Mouse (Mus musculus) midbrain, embryonic 14.5 days (tissue): Measurements from ENCODE around the gene Dst. TPM values are rescaled to one million over a fixed set of nuclear protein-coding genes. Genes with fewer than 3 reads are reported as not detected.

Experiments used
- ATAC-seq: fragments of 200-750 bp; cut with Nextera tagmentation; 2 replicates; pipeline ENCODE4 v1.8.0; 2017; ENCODE audit warnings: moderate number of reproducible peaks, moderate library complexity; ENCODE audit not compliant: low FRiP score, low TSS enrichment
- DNase-seq: peaks from one replicate; pipeline ENCODE4 v3.0.0-alpha.2; 2015
- H3K27ac ChIP-seq: fragments of 300-500 bp; sonication (generic); replicated peaks from 2 replicates; pipeline ENCODE4 v1.5.1; 2014; ENCODE audit warnings: mild to moderate bottlenecking, low read depth, low read length, moderate library complexity
- H3K27me3 ChIP-seq: fragments of 300-500 bp; sonication (generic); 2 replicates; pipeline ENCODE4 v1.6.1; 2014; ENCODE audit warnings: low read length, control low read depth, mixed read lengths; ENCODE audit not compliant: control insufficient read depth, insufficient read depth
- H3K36me3 ChIP-seq: fragments of 300-500 bp; sonication (generic); 2 replicates; pipeline ENCODE4 v1.6.1; 2014; ENCODE audit warnings: low read length, control low read depth; ENCODE audit not compliant: control insufficient read depth, insufficient read depth
- H3K4me1 ChIP-seq: fragments of 300-500 bp; sonication (generic); 2 replicates; pipeline ENCODE4 v1.6.1; 2014; ENCODE audit warnings: mild to moderate bottlenecking, antibody characterized with exemption, low read length, control low read depth; ENCODE audit not compliant: control insufficient read depth, insufficient read depth
- H3K4me2 ChIP-seq: fragments of 300-500 bp; sonication (generic); 2 replicates; pipeline ENCODE4 v1.6.1; 2014; ENCODE audit warnings: mild to moderate bottlenecking, low read length, moderate library complexity
- H3K4me3 ChIP-seq: fragments of 300-500 bp; sonication (generic); replicated peaks from 2 replicates; pipeline ENCODE4 v1.5.1; 2014; ENCODE audit warnings: low read depth, low read length
- H3K9ac ChIP-seq: fragments of 300-500 bp; sonication (generic); replicated peaks from 2 replicates; pipeline ENCODE4 v1.6.1; 2014; ENCODE audit warnings: mild to moderate bottlenecking, low read length, moderate library complexity
- H3K9me3 ChIP-seq: fragments of 300-500 bp; sonication (generic); 2 replicates; pipeline ENCODE4 v1.6.1; 2016; ENCODE audit warnings: low read length, control low read depth, mixed read lengths; ENCODE audit not compliant: control insufficient read depth
- WGBS: fragments of 180-500 bp; shearing (Covaris S2); extraction: QIAGEN DNeasy Blood & Tissue Kit; methylation state at CpG from one replicate; pipeline ENCODE4 v1.1.7; 2014; 5-methylcytosine and 5-hydroxymethylcytosine counted together
- polyA plus RNA-seq: library from polyadenylated mRNA; unstranded; fragments of >200 nt; fragmentation: Nextera tagmentation; extraction: Ambion mirVana; gene quantifications from 2 replicates; pipeline ENCODE4 v1.2.1, GENCODE M21; 2014

Dst gene
- polyA plus RNA-seq, 1 experiment from 2014 or later = 59.8 TPM

GRCm38 (mm10) chr1:34283502-34283901 is 375.5 kb downstream of the Dst start:
- no peak overlapping the region for H3K27ac ChIP-seq
- H3K4me2 ChIP-seq = no peak overlapping the region
- no peak for DNase-seq
- no peak for ATAC-seq
- H3K36me3 ChIP-seq = peaks cover 64% of the 10 kb centered on the region
- H3K4me1 ChIP-seq = no peaks in the 10 kb centered on the region
- WGBS = 42% methylated on average over 7 of the region's 7 CpGs
- no peak overlapping the region for H3K9ac ChIP-seq
- H3K27me3 ChIP-seq = no peaks in the 10 kb centered on the region
- no peaks in the 10 kb centered on the region for H3K9me3 ChIP-seq
- H3K4me3 ChIP-seq = no peak overlapping the region

- 83% methylated on average over 9 of the region's 9 CpGs for WGBS
These were observed 377.0 kb downstream of the Dst start for GRCm38 (mm10) chr1:34284979-34285378.

DNA sequence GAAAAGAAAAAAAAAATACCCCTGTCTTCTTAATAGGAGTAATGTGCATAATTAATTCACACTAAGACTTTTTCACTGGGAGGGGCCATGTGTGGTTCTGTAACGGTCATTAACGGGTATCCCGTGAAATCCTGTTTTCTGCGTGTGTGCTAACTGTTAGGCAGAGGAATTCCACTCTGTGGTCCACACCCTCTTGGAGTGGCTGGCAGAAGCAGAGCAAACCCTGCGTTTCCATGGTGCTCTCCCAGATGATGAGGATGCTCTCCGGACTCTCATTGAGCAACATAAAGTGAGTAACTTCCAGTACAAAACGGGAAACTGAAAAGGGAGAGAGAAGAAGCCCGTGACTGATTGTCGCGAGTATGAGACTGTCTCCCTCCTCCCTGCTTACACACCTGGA is 379.7 kb downstream of the Dst start:
- H3K27ac ChIP-seq = no peak overlapping the region
- no peak overlapping the region for H3K9ac ChIP-seq
- no peak for DNase-seq
- peaks cover 75% of the 10 kb centered on the region for H3K36me3 ChIP-seq
- H3K4me1 ChIP-seq = no peaks in the 10 kb centered on the region
- no peak overlapping the region for H3K4me3 ChIP-seq
- H3K4me2 ChIP-seq = no peak overlapping the region
- no peak for ATAC-seq
- WGBS = 80% methylated on average over 10 of the region's 10 CpGs
- no peaks in the 10 kb centered on the region for H3K27me3 ChIP-seq
- no peaks in the 10 kb centered on the region for H3K9me3 ChIP-seq

More at GRCm38 (mm10) chr1:34284979-34285378, 377.0 kb downstream of the Dst start:
- H3K4me3 ChIP-seq = no peak overlapping the region
- no peak overlapping the region for H3K27ac ChIP-seq
- no peaks in the 10 kb centered on the region for H3K4me1 ChIP-seq
- H3K27me3 ChIP-seq = no peaks in the 10 kb centered on the region
- no peak for DNase-seq
- H3K36me3 ChIP-seq = peaks cover 70% of the 10 kb centered on the region
- H3K9me3 ChIP-seq = no peaks in the 10 kb centered on the region
- H3K4me2 ChIP-seq = no peak overlapping the region
- ATAC-seq = no peak
- H3K9ac ChIP-seq = no peak overlapping the region

DNA sequence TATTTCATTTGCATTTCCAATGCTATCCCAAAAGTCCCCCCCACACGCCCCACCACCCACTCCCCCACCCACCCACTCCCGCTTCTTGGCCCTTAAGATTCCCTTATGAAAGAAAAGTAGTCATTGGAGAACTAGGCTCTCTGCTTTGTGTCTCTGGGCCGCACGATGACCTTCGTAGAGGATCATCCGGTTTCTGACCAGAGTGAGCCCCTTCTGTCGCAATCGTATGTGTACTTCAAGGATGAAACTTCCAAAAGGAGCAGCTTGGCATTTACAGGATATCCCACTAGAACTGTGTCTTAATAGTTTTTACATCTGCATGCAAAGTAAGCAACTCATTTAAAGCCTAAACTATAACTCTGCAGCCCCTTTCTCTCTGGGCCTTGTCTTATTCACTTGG is 380.2 kb downstream of the Dst start:
- Histone ChIP-seq H3K4me2 (no peak overlapping the region), H3K36me3 (peaks cover 78% of the 10 kb centered on the region), H3K4me3 (no peak overlapping the region), H3K9me3 (no peaks in the 10 kb centered on the region), H3K27ac (no peak overlapping the region), H3K4me1 (no peaks in the 10 kb centered on the region), H3K27me3 (no peaks in the 10 kb centered on the region), H3K9ac (no peak overlapping the region)
- WGBS = 96% methylated on average over 8 of the region's 8 CpGs
- DNase-seq (no peak), ATAC-seq (no peak)

DNA sequence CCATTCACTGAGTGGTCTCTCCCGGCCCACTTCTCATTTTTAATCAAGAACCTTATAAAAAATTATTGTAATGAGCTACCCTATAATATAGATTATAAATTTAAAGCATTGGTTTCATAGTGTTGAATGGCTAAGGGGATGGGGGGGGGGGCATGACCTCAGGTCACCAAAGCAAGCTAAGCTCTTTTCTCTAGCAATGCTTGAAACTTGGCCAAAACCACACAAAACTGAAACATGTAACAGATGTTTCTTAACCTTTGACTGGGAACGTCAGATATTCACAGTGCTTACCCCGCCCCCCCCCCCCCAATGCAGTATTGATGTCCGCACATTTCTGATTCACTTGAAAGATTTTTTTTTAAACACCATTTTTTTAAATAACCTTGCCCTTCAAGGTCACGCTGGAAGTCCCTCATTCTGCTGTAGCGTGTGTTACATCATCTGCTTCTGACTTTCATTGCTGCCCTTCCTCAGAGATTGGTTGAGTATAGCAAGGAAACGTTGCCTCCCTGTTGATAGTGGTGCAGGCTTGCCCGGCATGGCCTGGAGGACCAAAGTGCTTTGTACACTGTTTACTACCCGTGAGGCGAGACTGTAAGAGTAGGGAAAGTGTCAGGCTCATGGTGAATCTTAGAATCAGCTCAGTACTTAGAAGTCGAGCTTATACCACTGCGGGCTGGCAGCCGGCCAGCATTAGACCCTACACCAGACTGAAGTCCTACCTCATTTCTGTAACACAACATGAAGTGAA is 380.9 kb downstream of the Dst start:
- H3K4me2 ChIP-seq = no peak overlapping the region
- H3K27ac ChIP-seq = no peak overlapping the region
- no peaks in the 10 kb centered on the region for H3K9me3 ChIP-seq
- H3K9ac ChIP-seq = no peak overlapping the region
- WGBS = 92% methylated on average over 13 of the region's 13 CpGs
- DNase-seq = no peak
- H3K27me3 ChIP-seq = no peaks in the 10 kb centered on the region
- no peak overlapping the region for H3K4me3 ChIP-seq
- H3K4me1 ChIP-seq = no peaks in the 10 kb centered on the region
- H3K36me3 ChIP-seq = peaks cover 81% of the 10 kb centered on the region
- ATAC-seq = no peak

- H3K4me2 ChIP-seq = no peak overlapping the region
- ATAC-seq (no peak), DNase-seq (no peak)
- no peak overlapping the region for H3K4me3 ChIP-seq
- H3K9me3 ChIP-seq = no peaks in the 10 kb centered on the region
- no peak overlapping the region for H3K9ac ChIP-seq
- 92% methylated on average over 14 of the region's 14 CpGs for WGBS
- no peak overlapping the region for H3K27ac ChIP-seq
- no peaks in the 10 kb centered on the region for H3K27me3 ChIP-seq
- H3K4me1 ChIP-seq = no peaks in the 10 kb centered on the region
- peaks cover 81% of the 10 kb centered on the region for H3K36me3 ChIP-seq
These were observed 381.4 kb downstream of the Dst start for GRCm38 (mm10) chr1:34289472-34289748.

- H3K4me3 ChIP-seq = no peak overlapping the region
- H3K4me2 ChIP-seq = no peak overlapping the region
- no peaks in the 10 kb centered on the region for H3K27me3 ChIP-seq
- ATAC-seq (no peak), DNase-seq (no peak)
- H3K36me3 ChIP-seq = peaks cover 84% of the 10 kb centered on the region
- no peaks in the 10 kb centered on the region for H3K4me1 ChIP-seq
- no peaks in the 10 kb centered on the region for H3K9me3 ChIP-seq
- 97% methylated on average over 12 of the region's 12 CpGs for WGBS
- H3K9ac ChIP-seq = no peak overlapping the region
- no peak overlapping the region for H3K27ac ChIP-seq
These were observed 382.3 kb downstream of the Dst start for GRCm38 (mm10) chr1:34290321-34290720.

DNA sequence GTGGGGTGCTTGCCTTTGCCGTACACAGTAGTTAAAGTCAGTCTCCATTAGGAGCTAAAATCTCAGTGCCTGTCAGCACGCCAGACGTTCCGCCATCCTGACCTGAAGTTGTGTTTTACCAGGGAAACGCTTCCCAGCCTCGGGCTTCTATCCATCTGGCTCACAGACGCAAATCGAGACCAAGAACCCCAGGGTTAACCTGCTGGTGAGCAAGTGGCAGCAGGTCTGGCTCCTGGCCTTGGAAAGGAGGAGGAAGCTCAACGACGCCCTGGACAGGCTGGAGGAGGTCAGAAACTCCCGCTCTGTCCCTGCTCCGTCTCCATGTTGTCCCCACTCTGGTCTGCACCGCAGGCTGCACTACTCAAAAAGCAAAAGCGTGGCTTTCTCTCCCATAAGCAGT is 385.2 kb downstream of the Dst start:
- no peak for ATAC-seq
- no peak for DNase-seq
- no peak overlapping the region for H3K4me3 ChIP-seq
- no peaks in the 10 kb centered on the region for H3K9me3 ChIP-seq
- no peak overlapping the region for H3K9ac ChIP-seq
- no peaks in the 10 kb centered on the region for H3K27me3 ChIP-seq
- H3K27ac ChIP-seq = no peak overlapping the region
- peaks cover 89% of the 10 kb centered on the region for H3K36me3 ChIP-seq
- no peaks in the 10 kb centered on the region for H3K4me1 ChIP-seq
- WGBS = 95% methylated on average over 14 of the region's 14 CpGs
- H3K4me2 ChIP-seq = no peak overlapping the region

GRCm38 (mm10) chr1:34297636-34298035 is 389.6 kb downstream of the Dst start:
- peaks cover 62% of the 10 kb centered on the region for H3K36me3 ChIP-seq
- no peak overlapping the region for H3K4me3 ChIP-seq
- ATAC-seq = no peak
- no peaks in the 10 kb centered on the region for H3K9me3 ChIP-seq
- 89% methylated on average over 9 of the region's 9 CpGs for WGBS
- no peak for DNase-seq
- no peak overlapping the region for H3K4me2 ChIP-seq
- no peaks in the 10 kb centered on the region for H3K27me3 ChIP-seq
- no peak overlapping the region for H3K27ac ChIP-seq
- 0 out of 2 replicates have a peak, but pooled peaks cover 3% of the 10 kb centered on the region for H3K4me1 ChIP-seq
- H3K9ac ChIP-seq = no peak overlapping the region
